Mouse (Mus musculus) limb, embryonic 13.5 days (tissue): ENCODE data around the gene Ntn5. TPM values are rescaled to one million over a fixed set of nuclear protein-coding genes. Genes with fewer than 3 reads are reported as not detected.

Experiments used
- ATAC-seq: fragments of 200-750 bp; cut with Nextera tagmentation; 2 replicates; pipeline ENCODE4 v1.8.0; 2017; ENCODE audit warnings: low read depth, moderate number of reproducible peaks, moderate TSS enrichment; ENCODE audit not compliant: low FRiP score
- H3K27ac ChIP-seq: fragments of 300-500 bp; sonication (generic); 2 replicates; pipeline ENCODE4 v1.5.1; 2015; ENCODE audit warnings: inconsistent platforms, mild to moderate bottlenecking, moderate library complexity
- H3K27me3 ChIP-seq: fragments of 300-500 bp; sonication (generic); 2 replicates; pipeline ENCODE4 v1.6.1; 2015; ENCODE audit warnings: mild to moderate bottlenecking, inconsistent platforms
- H3K36me3 ChIP-seq: fragments of 300-500 bp; sonication (generic); 2 replicates; pipeline ENCODE4 v1.6.1; 2015; ENCODE audit warnings: inconsistent platforms, mild to moderate bottlenecking, moderate library complexity
- H3K4me1 ChIP-seq: fragments of 300-500 bp; sonication (generic); 2 replicates; pipeline ENCODE4 v1.6.1; 2015; ENCODE audit warnings: inconsistent platforms
- H3K4me2 ChIP-seq: fragments of 300-500 bp; sonication (generic); replicated peaks from 2 replicates; pipeline ENCODE4 v1.6.1; 2015; ENCODE audit warnings: inconsistent platforms, mild to moderate bottlenecking, moderate library complexity
- H3K4me3 ChIP-seq: fragments of 300-500 bp; sonication (generic); 2 replicates; pipeline ENCODE4 v1.5.1; 2015; ENCODE audit warnings: moderate library complexity, mild to moderate bottlenecking, inconsistent platforms
- H3K9ac ChIP-seq: fragments of 300-500 bp; sonication (generic); 2 replicates; pipeline ENCODE4 v1.6.1; 2015; ENCODE audit warnings: mild to moderate bottlenecking, inconsistent platforms
- H3K9me3 ChIP-seq: fragments of 300-500 bp; sonication (generic); 2 replicates; pipeline ENCODE4 v1.6.1; 2016; ENCODE audit warnings: inconsistent platforms
- WGBS: fragments of 180-500 bp; shearing (Covaris S2); methylation state at CpG from one replicate; pipeline ENCODE4 v1.1.7; 2015; 5-methylcytosine and 5-hydroxymethylcytosine counted together
- polyA plus RNA-seq: library from polyadenylated mRNA; unstranded; fragments of >200 nt; fragmentation: Nextera tagmentation; extraction: Ambion mirVana; gene quantifications from 2 replicates; pipeline ENCODE4 v1.2.1, GENCODE M21; 2015

Gene Ntn5
- polyA plus RNA-seq, 1 experiment from 2014 or later: 0.23 TPM

DNA sequence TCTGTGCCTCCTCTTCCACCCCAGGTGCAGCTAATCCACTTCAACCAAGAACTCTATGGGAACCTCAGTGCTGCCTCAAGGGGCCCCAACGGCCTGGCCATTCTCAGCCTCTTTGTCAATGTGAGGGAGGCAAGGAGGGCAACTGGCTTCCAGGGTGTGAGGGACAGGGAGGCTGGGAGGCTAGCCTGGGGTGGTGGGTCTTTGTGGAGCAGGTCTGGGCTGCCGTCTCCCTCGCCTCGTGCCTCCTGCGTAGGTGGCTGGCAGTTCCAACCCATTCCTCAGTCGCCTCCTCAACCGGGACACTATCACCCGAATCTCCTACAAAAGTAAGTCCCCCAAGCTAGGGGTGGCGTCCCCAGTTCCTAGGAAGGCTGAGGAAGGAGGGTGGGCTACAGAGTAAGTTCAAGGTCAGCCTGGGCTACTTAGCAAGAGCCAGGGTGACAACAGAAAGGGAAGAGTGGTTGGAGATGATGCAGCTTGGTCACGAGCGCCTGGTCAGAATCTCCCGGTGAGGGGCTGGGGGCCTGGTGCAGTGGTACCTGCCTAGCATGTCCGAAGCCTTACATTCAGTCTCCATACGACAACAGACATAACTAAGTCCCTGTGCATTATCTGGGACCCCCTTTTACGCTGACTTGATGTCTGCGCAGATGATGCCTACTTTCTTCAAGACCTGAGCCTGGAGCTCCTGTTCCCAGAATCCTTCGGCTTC, 19.1 kb downstream of the Ntn5 start:
- H3K27ac ChIP-seq: no peak overlapping the region

DNA sequence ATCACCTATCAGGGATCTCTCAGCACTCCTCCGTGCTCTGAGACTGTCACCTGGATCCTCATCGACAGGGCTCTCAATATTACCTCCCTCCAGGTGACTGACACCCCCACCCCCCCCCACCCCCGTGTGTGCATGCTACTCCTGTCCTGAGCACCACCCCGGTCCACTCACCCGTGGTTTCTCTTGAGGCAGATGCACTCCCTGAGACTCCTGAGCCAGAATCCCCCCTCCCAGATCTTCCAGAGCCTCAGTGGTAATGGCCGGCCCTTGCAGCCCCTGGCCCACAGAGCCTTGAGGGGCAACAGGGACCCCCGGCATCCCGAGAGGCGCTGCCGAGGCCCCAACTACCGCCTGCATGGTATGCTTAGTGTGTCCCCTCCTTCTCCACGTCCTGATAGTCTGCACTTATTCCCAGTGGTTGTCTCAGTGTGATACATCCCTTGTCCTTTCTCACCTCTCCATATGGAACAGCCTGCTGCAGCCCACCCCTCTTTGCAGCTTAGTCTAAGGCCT, 19.8 kb downstream of the Ntn5 start:
- Histone ChIP-seq H3K9ac (peak overlapping the region; percentile 60), H3K4me2 (peak overlapping the region; percentile 99), H3K27me3 (peaks cover 21% of the 10 kb centered on the region), H3K9me3 (no peaks in the 10 kb centered on the region), H3K36me3 (no peaks in the 10 kb centered on the region), H3K4me1 (peaks cover 66% of the 10 kb centered on the region), H3K4me3 (peak overlapping the region; percentile 73), H3K27ac (peak overlapping the region; percentile 79; the same call in 1 of the 2 replicates)
- no peak for ATAC-seq
- 43% methylated on average over 12 of the region's 12 CpGs for WGBS

More for the DNA sequence above, 19.1 kb downstream of the Ntn5 start:
- H3K9ac ChIP-seq: no peak overlapping the region; the same call in 1 of the 2 replicates
- WGBS: 93% methylated on average over 17 of the region's 17 CpGs
- no peaks in the 10 kb centered on the region for H3K9me3 ChIP-seq
- peaks cover 60% of the 10 kb centered on the region for H3K4me1 ChIP-seq
- H3K27me3 ChIP-seq: peaks cover 27% of the 10 kb centered on the region
- H3K4me3 ChIP-seq: no peak overlapping the region
- ATAC-seq: no peak
- peak overlapping the region; percentile 99 for H3K4me2 ChIP-seq
- H3K36me3 ChIP-seq: no peaks in the 10 kb centered on the region

DNA sequence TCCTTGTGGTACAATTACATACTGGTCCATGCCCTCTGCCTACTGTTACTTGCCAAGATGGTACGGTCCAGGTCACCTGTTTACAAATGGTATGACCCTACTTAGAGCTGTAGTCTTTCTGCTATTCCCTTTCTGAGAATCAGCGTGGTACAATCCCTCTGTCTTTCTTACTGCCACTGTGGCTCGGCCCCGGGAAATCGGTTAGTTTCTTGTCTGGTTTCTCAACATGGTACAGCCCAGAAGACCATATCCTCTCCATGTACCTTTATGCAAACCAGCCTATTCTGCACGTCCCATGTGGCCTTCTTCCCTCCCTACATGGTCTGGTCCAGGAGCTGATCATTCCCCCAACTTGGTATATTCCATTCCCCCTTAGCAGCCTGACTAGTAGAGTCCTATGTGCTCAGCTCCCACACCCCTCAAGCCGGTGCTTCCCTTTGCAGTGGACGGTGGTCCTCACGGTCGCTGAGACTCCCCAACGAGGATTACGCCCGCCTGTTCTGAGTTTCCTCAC, 20.3 kb downstream of the Ntn5 start:
- Histone ChIP-seq H3K9me3 (no peaks in the 10 kb centered on the region), H3K9ac (peak overlapping the region; percentile 60)
- peak; percentile 33 for ATAC-seq

DNA sequence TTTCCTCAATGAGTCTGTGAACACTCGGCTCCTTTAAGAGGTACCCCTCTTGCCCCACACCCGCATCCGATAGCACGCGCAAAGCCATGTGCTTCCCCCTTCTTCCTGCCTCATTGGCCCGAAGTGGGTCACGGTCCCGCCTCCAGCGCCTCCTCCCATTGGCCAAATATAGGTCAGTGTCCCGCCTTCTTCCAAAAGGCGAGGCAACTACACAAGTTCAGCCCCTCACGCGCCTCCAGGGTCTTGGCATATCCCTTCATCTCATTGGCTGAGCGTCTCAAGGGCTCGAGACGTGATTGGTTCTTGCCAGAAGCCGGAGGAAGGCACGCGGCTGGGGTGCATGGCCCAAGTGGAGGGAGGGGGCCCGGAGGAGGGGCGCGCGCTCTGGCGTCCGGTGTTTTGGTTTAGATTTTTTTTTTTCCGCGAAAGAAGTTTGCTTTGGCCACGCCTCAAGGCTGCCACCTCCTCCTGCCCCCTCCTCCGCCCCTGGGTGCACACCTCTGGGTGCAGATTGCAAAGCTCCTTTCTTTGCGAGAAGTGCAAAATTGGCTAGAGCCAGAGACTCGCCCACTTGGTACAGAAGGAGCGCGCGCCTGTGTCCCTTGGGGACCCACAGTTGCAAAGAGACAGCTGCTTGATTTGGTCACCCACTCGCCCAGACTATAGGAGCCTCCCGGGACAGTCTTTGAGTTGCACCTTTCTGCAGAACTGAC, 21.1 kb downstream of the Ntn5 start, which contains the start of gene Dbp:
Dbp (plus strand) TSS at position 359 of the 713 bp plus-strand sequence.
- Histone ChIP-seq H3K4me3 (peak within 1 kb of the TSS; percentile 73), H3K36me3 (peaks cover 7% of the 10 kb centered on the region), H3K9me3 (no peaks in the 10 kb centered on the region), H3K27me3 (peaks cover 8% of the 10 kb centered on the region), H3K27ac (peak within 1 kb of the TSS; percentile 80), H3K4me2 (peak within 1 kb of the TSS; percentile 99), H3K4me1 (peaks cover 74% of the 10 kb centered on the region), H3K9ac (peak within 1 kb of the TSS; percentile 87)
- WGBS: under 1% methylated on average over 36 of the region's 36 CpGs
- peak; percentile 90 for ATAC-seq

More for the DNA sequence above, 20.3 kb downstream of the Ntn5 start:
- H3K27ac ChIP-seq: peak overlapping the region; percentile 79
- H3K4me1 ChIP-seq: peaks cover 71% of the 10 kb centered on the region
- WGBS: under 1% methylated on average over 13 of the region's 13 CpGs
- no peaks in the 10 kb centered on the region; the same call in 1 of the 2 replicates for H3K36me3 ChIP-seq
- peak overlapping the region; percentile 73 for H3K4me3 ChIP-seq
- peaks cover 16% of the 10 kb centered on the region for H3K27me3 ChIP-seq
- H3K4me2 ChIP-seq: peak overlapping the region; percentile 99

DNA sequence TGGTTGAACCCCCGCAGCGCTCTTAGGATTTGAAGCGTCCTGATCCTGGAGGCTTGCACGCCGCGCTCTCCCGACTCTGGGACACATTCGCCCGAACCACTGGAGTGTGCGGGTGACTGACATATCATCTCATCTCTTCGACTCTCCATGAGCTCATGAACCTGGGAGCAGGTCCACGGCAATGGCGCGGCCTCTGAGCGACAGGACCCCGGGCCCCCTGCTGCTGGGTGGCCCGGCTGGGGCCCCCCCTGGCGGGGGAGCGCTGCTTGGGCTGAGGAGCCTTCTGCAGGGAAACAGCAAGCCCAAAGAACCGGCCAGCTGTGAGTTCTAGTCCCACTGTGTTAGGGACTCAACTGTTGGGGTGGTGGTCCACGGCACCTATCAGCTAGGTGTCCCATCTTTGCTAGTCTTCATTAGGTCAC, 21.6 kb downstream of the Ntn5 start:
- peaks cover 2% of the 10 kb centered on the region for H3K27me3 ChIP-seq
- H3K9me3 ChIP-seq: no peaks in the 10 kb centered on the region
- peak overlapping the region; percentile 87 for H3K9ac ChIP-seq
- peak overlapping the region; percentile 99 for H3K4me2 ChIP-seq
- peaks cover 69% of the 10 kb centered on the region for H3K4me1 ChIP-seq
- peak overlapping the region; percentile 80 for H3K27ac ChIP-seq
- H3K4me3 ChIP-seq: peak overlapping the region; percentile 73
- whole genome bisulfite sequencing: under 1% methylated on average over 21 of the region's 21 CpGs
- ATAC-seq: no peak
- H3K36me3 ChIP-seq: peaks cover 12% of the 10 kb centered on the region

DNA sequence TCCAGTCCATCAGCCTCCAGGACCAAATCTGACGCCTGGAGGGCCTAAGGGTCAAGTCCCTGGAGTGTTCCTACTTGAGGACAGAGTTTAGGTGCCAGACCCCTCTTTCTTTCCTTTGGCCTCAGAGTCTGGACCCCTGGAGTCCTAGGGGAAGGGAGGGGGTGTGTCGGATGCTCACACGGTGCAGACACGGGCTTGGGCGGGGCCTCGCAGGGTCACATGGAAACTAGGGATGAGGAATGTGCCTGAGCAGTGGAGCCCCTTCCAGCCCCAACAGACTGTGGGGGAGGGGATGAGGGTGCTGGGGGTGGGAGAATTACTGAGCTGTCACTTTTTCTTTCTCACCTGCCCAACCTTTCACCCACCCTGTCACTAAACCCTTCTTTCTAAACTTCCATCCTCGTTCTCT, 22.1 kb downstream of the Ntn5 start:
- ATAC-seq: no peak
- Histone ChIP-seq H3K4me1 (peaks cover 66% of the 10 kb centered on the region), H3K9ac (peak overlapping the region; percentile 87), H3K27ac (peak overlapping the region; percentile 93), H3K27me3 (no peaks in the 10 kb centered on the region), H3K36me3 (peaks cover 17% of the 10 kb centered on the region), H3K4me3 (peak overlapping the region; percentile 73), H3K4me2 (peak overlapping the region; percentile 99), H3K9me3 (no peaks in the 10 kb centered on the region)
- WGBS: 0% methylated on average over 7 of the region's 7 CpGs

DNA sequence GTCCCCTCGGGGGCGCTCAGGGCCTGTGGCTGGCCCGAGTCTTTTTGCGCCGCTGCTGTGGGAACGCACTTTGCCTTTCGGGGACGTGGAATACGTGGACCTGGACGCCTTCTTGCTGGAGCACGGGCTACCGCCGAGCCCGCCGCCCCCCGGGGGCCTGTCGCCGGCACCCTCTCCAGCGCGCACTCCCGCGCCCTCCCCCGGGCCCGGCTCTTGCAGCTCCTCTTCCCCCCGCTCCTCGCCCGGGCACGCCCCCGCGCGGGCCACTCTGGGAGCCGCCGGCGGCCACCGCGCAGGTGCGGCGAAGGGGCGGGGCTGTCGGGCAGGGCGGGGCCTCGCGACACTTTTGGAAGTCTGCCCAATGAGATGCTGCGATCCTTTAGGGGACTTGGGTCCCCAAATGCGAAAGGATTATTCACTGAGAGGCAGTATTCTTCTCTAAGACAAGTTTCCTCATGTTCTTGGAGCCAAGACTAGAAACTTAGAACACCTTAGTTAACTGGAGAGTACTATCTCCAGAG, 23.0 kb downstream of the Ntn5 start:
- peak overlapping the region; percentile 87 for H3K9ac ChIP-seq
- H3K9me3 ChIP-seq: no peaks in the 10 kb centered on the region
- peak overlapping the region; percentile 93 for H3K27ac ChIP-seq
- WGBS: 1% methylated on average over 45 of the region's 45 CpGs
- no peaks in the 10 kb centered on the region for H3K27me3 ChIP-seq
- peak overlapping the region; percentile 73 for H3K4me3 ChIP-seq
- ATAC-seq: no peak
- peaks cover 58% of the 10 kb centered on the region for H3K4me1 ChIP-seq
- H3K36me3 ChIP-seq: peaks cover 26% of the 10 kb centered on the region
- H3K4me2 ChIP-seq: peak overlapping the region; percentile 99

DNA sequence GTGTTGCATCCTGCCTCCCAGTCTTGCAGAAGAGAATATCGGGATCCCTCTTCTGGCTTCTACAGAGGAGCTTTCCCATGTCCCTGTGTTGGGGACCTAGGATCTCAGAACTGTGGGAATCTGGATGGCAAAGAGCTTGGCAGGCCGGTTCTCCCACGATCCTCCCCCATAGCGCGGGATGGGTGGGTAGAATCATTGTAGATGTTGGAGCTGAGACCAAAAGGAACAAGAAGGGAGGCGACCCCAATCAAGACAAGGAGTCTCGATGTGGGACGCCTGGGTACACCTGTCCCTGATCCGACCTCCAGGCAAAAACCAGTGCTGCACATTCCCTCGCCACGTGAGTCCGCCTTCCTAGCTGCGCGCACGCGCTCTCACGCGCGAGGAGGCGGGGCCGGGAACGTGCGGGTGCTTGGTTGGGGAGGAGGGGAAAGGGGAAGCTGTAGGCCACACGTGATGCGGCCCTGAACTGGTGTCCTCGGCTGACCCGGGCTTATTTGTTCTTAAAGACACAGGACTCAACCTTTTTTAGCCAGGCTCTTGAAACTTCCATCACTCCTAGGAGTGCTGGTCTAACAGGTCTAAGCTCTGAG, 23.6 kb downstream of the Ntn5 start:
- H3K27me3 ChIP-seq: no peaks in the 10 kb centered on the region
- peak overlapping the region; percentile 99 for H3K4me2 ChIP-seq
- peak overlapping the region; percentile 93 for H3K27ac ChIP-seq
- WGBS: 0% methylated on average over 27 of the region's 27 CpGs
- peaks cover 33% of the 10 kb centered on the region for H3K36me3 ChIP-seq
- H3K9ac ChIP-seq: peak overlapping the region; percentile 87
- no peak for ATAC-seq
- H3K9me3 ChIP-seq: no peaks in the 10 kb centered on the region
- H3K4me3 ChIP-seq: peak overlapping the region; percentile 73
- peaks cover 58% of the 10 kb centered on the region for H3K4me1 ChIP-seq

DNA sequence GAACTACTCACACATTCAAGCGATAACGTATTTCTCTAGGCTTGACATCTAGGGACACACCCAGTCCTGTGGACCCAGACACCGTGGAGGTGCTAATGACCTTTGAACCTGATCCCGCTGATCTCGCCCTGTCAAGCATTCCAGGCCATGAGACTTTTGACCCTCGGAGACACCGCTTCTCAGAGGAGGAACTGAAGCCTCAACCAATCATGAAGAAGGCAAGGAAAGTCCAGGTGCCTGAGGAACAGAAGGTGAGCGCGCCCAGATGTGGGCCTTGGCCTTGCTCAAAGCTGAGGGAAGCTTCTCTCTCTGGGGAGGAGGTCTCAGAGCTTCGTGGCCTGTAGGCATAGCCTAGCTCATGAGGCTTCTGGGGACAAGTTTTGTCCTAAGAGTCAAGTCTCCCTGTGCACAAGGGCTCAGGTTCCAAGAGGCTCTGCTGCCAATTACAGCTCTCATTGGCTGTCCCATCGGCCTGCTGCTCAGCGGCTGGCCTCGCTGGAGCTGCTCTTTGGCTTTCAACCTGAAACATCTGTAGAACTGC, 24.5 kb downstream of the Ntn5 start:
- no peaks in the 10 kb centered on the region for H3K9me3 ChIP-seq
- H3K4me2 ChIP-seq: peak overlapping the region; percentile 99
- H3K4me1 ChIP-seq: peaks cover 57% of the 10 kb centered on the region
- peaks cover 41% of the 10 kb centered on the region for H3K36me3 ChIP-seq
- ATAC-seq: no peak
- 32% methylated on average over 13 of the region's 13 CpGs for WGBS
- peak overlapping the region; percentile 73 for H3K4me3 ChIP-seq
- no peaks in the 10 kb centered on the region for H3K27me3 ChIP-seq
- H3K27ac ChIP-seq: peak overlapping the region; percentile 93
- H3K9ac ChIP-seq: peak overlapping the region; percentile 87

DNA sequence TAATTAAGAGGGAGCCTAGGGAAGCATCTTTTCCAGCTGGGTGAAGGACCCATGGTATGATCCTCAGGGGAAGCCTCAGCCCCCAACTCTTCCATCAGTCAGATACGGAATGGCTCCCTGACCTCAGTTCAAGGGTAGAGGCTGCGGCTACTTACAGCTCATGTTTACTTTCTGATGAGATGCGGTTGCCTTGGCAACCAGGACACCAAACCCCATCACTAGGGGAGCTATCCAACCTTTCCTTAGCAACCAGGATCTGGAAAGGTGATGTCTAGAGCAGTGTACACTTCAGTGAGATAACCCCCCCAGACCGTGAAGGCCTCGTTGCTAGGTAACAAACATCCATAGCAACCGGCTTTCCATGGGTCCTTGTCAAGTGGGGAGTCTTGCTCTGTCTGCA, 25.2 kb downstream of the Ntn5 start:
- no peaks in the 10 kb centered on the region for H3K9me3 ChIP-seq
- 0 out of 2 replicates have a peak overlapping the region, but pooled peaks have one; percentile 25 for H3K9ac ChIP-seq
- H3K4me3 ChIP-seq: no peak overlapping the region
- ATAC-seq: no peak
- H3K4me2 ChIP-seq: peak overlapping the region; percentile 99; the same call in 1 of the 2 replicates
- peaks cover 51% of the 10 kb centered on the region for H3K4me1 ChIP-seq
- no peaks in the 10 kb centered on the region for H3K27me3 ChIP-seq
- peaks cover 44% of the 10 kb centered on the region for H3K36me3 ChIP-seq
- WGBS: 59% methylated on average over 6 of the region's 6 CpGs
- H3K27ac ChIP-seq: no peak overlapping the region

DNA sequence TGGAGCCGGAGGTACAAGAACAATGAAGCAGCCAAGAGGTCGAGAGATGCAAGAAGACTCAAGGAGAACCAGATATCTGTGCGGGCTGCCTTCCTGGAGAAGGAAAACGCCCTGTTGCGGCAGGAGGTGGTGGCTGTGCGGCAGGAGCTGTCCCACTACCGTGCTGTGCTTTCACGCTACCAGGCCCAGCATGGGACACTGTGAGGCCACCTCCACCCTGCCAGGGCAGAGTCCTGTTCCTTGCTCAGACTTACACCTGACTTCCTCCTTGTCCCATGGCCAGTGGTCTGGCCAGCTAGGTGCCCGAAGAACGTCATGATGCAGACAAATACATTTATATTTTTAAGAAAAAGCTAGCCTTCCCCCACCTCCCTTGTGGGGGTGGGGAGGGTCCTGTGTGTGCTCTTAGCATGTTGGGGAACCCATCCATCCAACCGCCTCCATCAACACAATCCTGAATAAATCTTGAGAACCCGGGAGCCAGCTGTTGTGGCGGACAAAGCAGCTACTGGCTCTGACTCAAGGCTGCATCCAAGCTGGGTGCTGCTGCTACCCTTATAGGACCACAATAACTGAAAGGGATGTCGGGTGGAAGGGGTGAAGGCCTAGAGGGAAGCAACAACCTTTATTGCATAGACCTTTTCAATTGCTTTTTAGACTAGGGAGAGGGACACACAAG, 26.0 kb downstream of the Ntn5 start:
- WGBS: 80% methylated on average over 14 of the region's 14 CpGs
- no peak for ATAC-seq
- H3K36me3 ChIP-seq: peaks cover 44% of the 10 kb centered on the region
- H3K4me2 ChIP-seq: no peak overlapping the region
- H3K27ac ChIP-seq: no peak overlapping the region
- H3K9ac ChIP-seq: 0 out of 2 replicates have a peak overlapping the region, but pooled peaks have one; percentile 10
- H3K4me3 ChIP-seq: no peak overlapping the region
- peaks cover 57% of the 10 kb centered on the region for H3K4me1 ChIP-seq
- H3K27me3 ChIP-seq: no peaks in the 10 kb centered on the region
- no peaks in the 10 kb centered on the region for H3K9me3 ChIP-seq
